Mouse (Mus musculus) hindbrain, embryonic 16.5 days (tissue): ENCODE results near the gene Micu1. TPM values are rescaled to one million over a fixed set of nuclear protein-coding genes. Genes with fewer than 3 reads are reported as not detected.
A peak's percentile ranks its signal among the peaks of the same experiment; 100 is the strongest.

ENCODE experiments used
- ATAC-seq: fragments of 200-750 bp; cut with Nextera tagmentation; 2 replicates; pipeline ENCODE4 v1.8.0; 2017; ENCODE audit warnings: moderate TSS enrichment, moderate library complexity
- H3K27ac ChIP-seq: fragments of 300-500 bp; sonication (generic); 2 replicates; pipeline ENCODE4 v1.5.1; 2014; ENCODE audit warnings: low read depth, mild to moderate bottlenecking, control low read depth, low read length, moderate library complexity
- H3K27me3 ChIP-seq: fragments of 300-500 bp; sonication (generic); replicated peaks from 2 replicates; pipeline ENCODE4 v1.6.1; 2014; ENCODE audit warnings: low read length; ENCODE audit not compliant: control insufficient read depth, insufficient read depth
- H3K36me3 ChIP-seq: fragments of 300-500 bp; sonication (generic); 2 replicates; pipeline ENCODE4 v1.6.1; 2014; ENCODE audit warnings: mild to moderate bottlenecking, low read length, moderate library complexity, mixed read lengths; ENCODE audit not compliant: control insufficient read depth, insufficient read depth
- H3K4me1 ChIP-seq: fragments of 300-500 bp; sonication (generic); 2 replicates; pipeline ENCODE4 v1.6.1; 2014; ENCODE audit warnings: low read depth, low read length; ENCODE audit not compliant: control insufficient read depth, insufficient read depth
- H3K4me2 ChIP-seq: fragments of 300-500 bp; sonication (generic); 2 replicates; pipeline ENCODE4 v1.6.1; 2014; ENCODE audit warnings: mild to moderate bottlenecking, low read length, control low read depth, moderate library complexity
- H3K4me3 ChIP-seq: fragments of 300-500 bp; sonication (generic); 2 replicates; pipeline ENCODE4 v1.5.1; 2014; ENCODE audit warnings: mild to moderate bottlenecking, low read length, control low read depth, moderate library complexity
- H3K9ac ChIP-seq: fragments of 300-500 bp; sonication (generic); 2 replicates; pipeline ENCODE4 v1.6.1; 2014; ENCODE audit warnings: low read depth, mild to moderate bottlenecking, control low read depth, low read length, moderate library complexity
- H3K9me3 ChIP-seq: fragments of 300-500 bp; sonication (generic); 2 replicates; pipeline ENCODE4 v1.6.1; 2014; ENCODE audit warnings: mild to moderate bottlenecking, low read length, moderate library complexity; ENCODE audit not compliant: control insufficient read depth
- WGBS: fragments of 180-500 bp; shearing (Covaris S2); extraction: QIAGEN DNeasy Blood & Tissue Kit; methylation state at CpG from one replicate; pipeline ENCODE4 v1.1.7; 2014; 5-methylcytosine and 5-hydroxymethylcytosine counted together
- polyA plus RNA-seq: library from polyadenylated mRNA; unstranded; fragments of >200 nt; fragmentation: Nextera tagmentation; extraction: Ambion mirVana; gene quantifications from 2 replicates; pipeline ENCODE4 v1.2.1, GENCODE M21; 2015

The Micu1 gene
- polyA plus RNA-seq, 1 experiment from 2014 or later, result 85.0 TPM

DNA sequence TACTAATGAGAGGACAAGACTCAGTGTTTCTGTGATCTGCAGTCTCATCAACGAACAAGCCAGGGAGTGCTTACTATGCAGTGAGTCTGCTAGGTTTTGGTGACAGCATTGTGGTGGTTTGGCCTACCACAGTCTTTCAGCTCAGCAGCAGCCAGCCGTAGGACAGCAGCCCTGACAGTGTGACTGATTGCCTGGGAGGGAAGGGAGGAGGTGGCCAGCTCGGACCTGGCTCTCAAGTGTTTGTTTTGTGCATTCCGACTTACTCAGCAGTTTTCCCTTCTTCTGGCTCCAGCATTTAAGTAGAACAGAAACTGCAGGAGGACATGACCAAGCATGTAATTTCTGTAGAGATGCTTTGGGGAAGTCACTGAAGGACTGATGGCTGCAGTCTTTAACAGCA lies 39.2 kb downstream of the Micu1 start:
- H3K27ac ChIP-seq, result no peak overlapping the region
- H3K4me2 ChIP-seq, result no peak overlapping the region
- no peaks in the 10 kb centered on the region for H3K27me3 ChIP-seq
- H3K36me3 ChIP-seq, result peaks cover 3% of the 10 kb centered on the region; the same call in 1 of the 2 replicates
- no peaks in the 10 kb centered on the region for H3K4me1 ChIP-seq
- ATAC-seq, result 0 out of 2 replicates have a peak, but pooled peaks have one; percentile 4
- 46% methylated on average over 4 of the region's 4 CpGs for WGBS
- no peak overlapping the region for H3K4me3 ChIP-seq
- no peaks in the 10 kb centered on the region for H3K9me3 ChIP-seq
- H3K9ac ChIP-seq, result no peak overlapping the region

DNA sequence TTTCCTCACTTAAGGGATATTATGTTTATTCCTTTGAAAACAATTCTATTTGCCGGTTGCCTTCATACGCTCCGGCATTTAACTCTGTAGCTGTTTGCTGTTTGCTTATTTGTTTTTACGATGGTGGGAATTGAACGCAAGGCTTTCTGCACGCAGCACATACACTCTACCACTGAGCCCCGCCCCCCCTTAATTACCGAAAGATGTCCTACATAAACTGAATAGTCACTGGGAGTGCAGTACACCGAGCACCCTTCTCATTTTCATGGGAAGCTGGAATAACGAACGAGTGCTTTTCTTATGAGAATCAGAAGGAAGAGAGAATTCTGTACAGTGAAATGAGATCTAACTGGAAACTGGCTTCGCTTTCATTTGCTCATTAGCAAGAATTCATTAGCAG lies 41.1 kb downstream of the Micu1 start:
- Histone ChIP-seq H3K9ac (no peak overlapping the region), H3K4me3 (no peak overlapping the region), H3K4me2 (no peak overlapping the region), H3K9me3 (no peaks in the 10 kb centered on the region), H3K27me3 (no peaks in the 10 kb centered on the region), H3K4me1 (no peaks in the 10 kb centered on the region), H3K36me3 (0 out of 2 replicates have a peak, but pooled peaks cover 3% of the 10 kb centered on the region), H3K27ac (no peak overlapping the region)
- peak; percentile 70; the same call in 1 of the 2 replicates for ATAC-seq
- 75% methylated on average over 12 of the region's 12 CpGs for WGBS

DNA sequence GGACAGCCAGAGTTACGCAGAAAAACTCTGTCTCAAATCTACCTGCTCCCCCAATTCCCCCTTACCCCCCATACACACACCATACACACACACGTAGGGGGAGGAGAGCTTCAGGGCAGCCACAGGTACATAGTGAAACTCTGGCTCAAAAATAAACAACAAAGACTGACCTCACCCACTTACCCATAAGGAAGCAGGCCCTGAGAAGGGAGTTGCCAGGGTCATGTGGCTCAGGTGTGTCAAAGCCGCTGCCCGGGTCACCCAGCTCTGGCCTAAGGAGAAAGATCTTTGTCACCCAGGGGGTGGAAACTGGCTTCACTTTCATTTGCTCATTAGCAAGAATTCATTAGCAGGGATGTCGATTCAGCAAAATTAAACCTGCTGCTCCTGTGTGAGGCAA lies 41.7 kb downstream of the Micu1 start:
- Histone ChIP-seq H3K27me3 (no peaks in the 10 kb centered on the region), H3K9me3 (no peaks in the 10 kb centered on the region), H3K4me2 (no peak overlapping the region), H3K4me3 (no peak overlapping the region), H3K4me1 (no peaks in the 10 kb centered on the region), H3K27ac (no peak overlapping the region; the same call in 1 of the 2 replicates), H3K9ac (no peak overlapping the region), H3K36me3 (0 out of 2 replicates have a peak, but pooled peaks cover 3% of the 10 kb centered on the region)
- WGBS, result 89% methylated on average over 5 of the region's 5 CpGs
- ATAC-seq, result 0 out of 2 replicates have a peak, but pooled peaks have one; percentile 11

DNA sequence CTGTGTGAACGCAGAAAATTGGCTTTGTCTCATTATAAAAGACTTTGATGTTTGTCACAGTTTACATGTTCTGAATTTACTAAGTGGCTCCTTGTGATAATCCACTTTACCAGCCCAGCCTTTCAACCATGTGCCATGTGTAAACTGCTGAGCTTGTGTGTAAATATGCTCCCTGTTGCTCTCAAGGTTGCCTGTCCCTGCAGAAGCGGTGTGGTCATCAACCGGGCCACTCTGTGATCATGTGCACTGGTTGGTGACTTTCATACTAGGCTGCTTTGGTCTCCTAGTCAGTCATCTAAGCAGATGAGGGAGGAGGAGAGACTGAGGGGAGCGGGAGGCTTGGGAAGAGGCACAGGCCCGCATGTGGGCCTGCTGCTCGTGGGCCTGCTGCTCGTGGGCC lies 45.1 kb downstream of the Micu1 start:
- ATAC-seq, result no peak
- H3K4me2 ChIP-seq, result no peak overlapping the region
- H3K27me3 ChIP-seq, result no peaks in the 10 kb centered on the region
- H3K36me3 ChIP-seq, result 0 out of 2 replicates have a peak, but pooled peaks cover 3% of the 10 kb centered on the region
- no peaks in the 10 kb centered on the region for H3K9me3 ChIP-seq
- no peak overlapping the region for H3K9ac ChIP-seq
- 84% methylated on average over 7 of the region's 7 CpGs for WGBS
- no peak overlapping the region for H3K27ac ChIP-seq
- no peak overlapping the region for H3K4me3 ChIP-seq
- no peaks in the 10 kb centered on the region for H3K4me1 ChIP-seq

GRCm38 (mm10) chr10:59748699-59749200 lies 46.5 kb downstream of the Micu1 start:
- no peak overlapping the region for H3K4me2 ChIP-seq
- 68% methylated on average over 2 of the region's 2 CpGs for WGBS
- H3K4me3 ChIP-seq, result no peak overlapping the region
- H3K9me3 ChIP-seq, result no peaks in the 10 kb centered on the region
- H3K27ac ChIP-seq, result no peak overlapping the region
- no peak for ATAC-seq
- H3K9ac ChIP-seq, result no peak overlapping the region
- H3K4me1 ChIP-seq, result no peaks in the 10 kb centered on the region
- no peaks in the 10 kb centered on the region for H3K27me3 ChIP-seq
- H3K36me3 ChIP-seq, result 0 out of 2 replicates have a peak, but pooled peaks cover 3% of the 10 kb centered on the region

DNA sequence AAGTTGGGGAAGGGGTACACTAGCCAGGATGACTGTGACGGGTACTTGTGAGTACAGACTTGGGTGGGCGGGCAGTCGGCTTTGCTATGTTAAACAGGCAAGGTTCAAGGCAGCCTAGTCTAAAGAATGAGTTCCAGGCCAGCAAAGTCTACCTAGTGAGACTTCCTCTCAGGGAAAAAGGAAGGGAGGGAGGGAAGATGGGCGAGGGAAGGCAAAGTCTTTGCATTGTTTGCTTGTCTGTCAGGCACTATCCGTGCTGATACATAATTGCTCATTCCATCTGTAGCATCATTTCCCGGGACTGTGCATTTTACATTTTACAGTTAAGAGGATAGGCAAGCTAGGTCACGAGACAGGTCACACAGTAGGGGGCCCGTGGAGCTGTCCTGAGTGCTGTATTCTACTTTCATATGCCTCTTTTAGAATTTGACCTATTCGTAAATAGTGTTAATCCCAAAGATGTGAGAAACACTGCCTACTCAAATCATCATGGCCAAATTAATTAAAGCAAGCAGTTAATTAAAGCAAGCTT lies 51.3 kb downstream of the Micu1 start:
- no peaks in the 10 kb centered on the region for H3K36me3 ChIP-seq
- no peak overlapping the region for H3K4me3 ChIP-seq
- H3K4me2 ChIP-seq, result no peak overlapping the region
- H3K4me1 ChIP-seq, result peaks cover 5% of the 10 kb centered on the region
- H3K27ac ChIP-seq, result no peak overlapping the region
- no peak for ATAC-seq
- H3K27me3 ChIP-seq, result no peaks in the 10 kb centered on the region
- no peaks in the 10 kb centered on the region for H3K9me3 ChIP-seq
- H3K9ac ChIP-seq, result no peak overlapping the region
- WGBS, result 61% methylated on average over 9 of the region's 9 CpGs

DNA sequence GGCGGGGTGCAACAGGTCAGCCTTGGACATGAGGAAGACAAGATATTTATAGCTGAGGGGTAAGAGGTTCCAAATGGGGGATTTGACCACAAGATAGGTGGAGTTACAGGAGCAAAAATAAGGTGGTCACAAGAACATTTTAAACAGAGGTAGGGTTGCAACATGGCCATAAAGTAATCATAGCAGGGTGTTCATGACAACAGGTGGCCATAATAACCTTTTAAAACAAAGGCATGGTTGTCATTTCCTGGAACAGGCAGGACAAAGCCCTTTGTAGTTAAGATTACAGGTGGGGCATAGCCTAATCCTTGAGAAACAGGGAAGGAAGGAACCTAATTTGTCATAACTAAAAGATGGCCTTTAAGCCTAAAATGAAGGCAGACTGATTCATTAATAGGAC lies 51.8 kb downstream of the Micu1 start:
- Histone ChIP-seq H3K9ac (no peak overlapping the region), H3K36me3 (no peaks in the 10 kb centered on the region), H3K9me3 (no peaks in the 10 kb centered on the region), H3K27me3 (no peaks in the 10 kb centered on the region), H3K4me3 (no peak overlapping the region), H3K27ac (no peak overlapping the region), H3K4me1 (peaks cover 5% of the 10 kb centered on the region), H3K4me2 (no peak overlapping the region)
- ATAC-seq, result no peak
- 97% methylated on average over 1 of the region's 1 CpGs for WGBS

GRCm38 (mm10) chr10:59754901-59755300 lies 52.6 kb downstream of the Micu1 start:
- peaks cover 5% of the 10 kb centered on the region for H3K4me1 ChIP-seq
- no peaks in the 10 kb centered on the region for H3K36me3 ChIP-seq
- H3K27me3 ChIP-seq, result no peaks in the 10 kb centered on the region
- no peak for ATAC-seq
- WGBS, result 70% methylated on average over 1 of the region's 1 CpGs
- no peak overlapping the region for H3K9ac ChIP-seq
- H3K4me2 ChIP-seq, result no peak overlapping the region
- H3K27ac ChIP-seq, result no peak overlapping the region
- H3K4me3 ChIP-seq, result no peak overlapping the region
- H3K9me3 ChIP-seq, result no peaks in the 10 kb centered on the region

DNA sequence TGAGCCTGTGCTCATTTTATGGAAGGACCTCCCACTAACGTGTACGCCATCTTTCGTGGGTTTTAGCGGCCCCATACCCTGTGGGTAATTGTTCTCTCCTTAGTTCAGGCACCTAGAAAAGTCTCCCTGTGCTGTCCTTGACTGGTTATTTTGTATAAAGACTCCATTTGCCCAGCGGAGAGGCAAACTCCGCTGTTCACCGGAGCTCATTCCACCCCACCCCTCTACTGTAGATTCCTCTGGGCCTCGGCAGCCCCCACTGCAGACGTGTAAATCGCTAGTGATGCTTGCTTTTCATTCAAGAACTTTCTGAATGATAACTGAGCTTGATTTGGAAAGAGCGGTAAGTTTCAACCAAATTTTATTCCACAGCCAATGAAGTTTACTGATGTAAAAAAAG lies 53.4 kb downstream of the Micu1 start:
- no peak overlapping the region for H3K4me2 ChIP-seq
- WGBS, result 65% methylated on average over 11 of the region's 11 CpGs
- no peak overlapping the region for H3K4me3 ChIP-seq
- no peak for ATAC-seq
- peaks cover 5% of the 10 kb centered on the region for H3K4me1 ChIP-seq
- H3K9ac ChIP-seq, result no peak overlapping the region
- H3K27ac ChIP-seq, result no peak overlapping the region
- no peaks in the 10 kb centered on the region for H3K36me3 ChIP-seq
- H3K9me3 ChIP-seq, result no peaks in the 10 kb centered on the region
- H3K27me3 ChIP-seq, result no peaks in the 10 kb centered on the region
